Mouse (Mus musculus) heart, postnatal 10 days (tissue): Measurements from ENCODE around the gene Ppm1h. TPM values are rescaled to one million over a fixed set of nuclear protein-coding genes. Genes with fewer than 3 reads are reported as not detected.

Experiments
- DNase-seq, 2 experiments: peaks; one replicate each; pipeline ENCODE4 v3.0.0; 2021
- intact Hi-C: fragments of 180-260 bp; cut with DNase I; formaldehyde crosslinking; loops from one replicate; pipeline ENCODE4 v1.15.1; 2025
- total RNA-seq, 2 experiments: library from RNA; stranded (reverse); gene quantifications; 2 replicates each; pipeline ENCODE4 v1.2.3; 2021

Ppm1h gene
- total RNA-seq, 2 experiments from 2014 or later, result 10.1 to 10.2 TPM

DNA sequence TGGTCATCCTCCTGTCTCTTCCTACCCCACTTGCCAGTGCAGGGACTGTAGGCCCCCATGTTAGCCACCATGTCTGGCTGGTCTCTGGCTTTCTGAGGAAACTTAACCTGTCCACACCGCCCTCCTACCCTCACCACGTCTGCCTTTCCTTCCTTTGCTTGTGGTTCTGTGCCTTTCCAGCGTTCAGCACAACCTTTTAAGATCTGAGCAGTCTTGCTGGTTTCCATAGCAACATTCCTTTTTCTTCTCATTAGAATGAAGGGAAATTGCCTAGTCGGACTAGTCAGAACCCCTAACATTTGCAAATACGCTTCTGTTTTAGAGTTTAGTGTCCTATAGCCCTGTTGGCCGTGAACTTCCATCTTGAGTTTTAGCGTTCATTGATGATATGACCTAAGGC, 62.6 kb downstream of the Ppm1h start:
- intact Hi-C loops, result no loop called here
- DNase-seq, result no peak

GRCm38 (mm10) chr10:122742136-122742535, 63.6 kb downstream of the Ppm1h start:
- intact Hi-C loops, result no loop called here

GRCm38 (mm10) chr10:122743361-122743760, 64.8 kb downstream of the Ppm1h start:
- DNase-seq, result no peak
- intact Hi-C loops, result no loop called here

More at GRCm38 (mm10) chr10:122742136-122742535, 63.6 kb downstream of the Ppm1h start:
- DNase-seq, result no peak

DNA sequence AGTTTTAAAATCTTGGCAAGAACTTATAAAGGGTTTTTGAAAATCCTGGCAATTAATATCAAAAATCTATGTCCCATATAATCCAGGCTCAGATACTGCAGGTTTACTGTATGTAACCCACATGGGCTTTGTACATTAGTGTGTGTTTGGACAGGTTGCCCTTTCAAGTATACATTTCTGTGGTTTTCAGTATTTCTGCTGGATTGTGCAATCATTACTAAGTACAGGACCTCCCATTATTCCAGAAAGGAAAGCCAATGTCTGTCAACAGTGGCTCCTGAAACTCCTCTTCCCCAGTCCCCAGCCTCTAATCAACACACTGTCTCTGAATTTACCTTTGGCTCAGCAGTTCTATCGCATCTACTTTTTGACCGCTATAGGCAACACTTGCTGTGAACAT, 66.4 kb downstream of the Ppm1h start:
- no peak for DNase-seq
- intact Hi-C loops, result no loop called here

GRCm38 (mm10) chr10:122746211-122746610, 67.6 kb downstream of the Ppm1h start:
- intact Hi-C loops, result no loop called here
- no peak for DNase-seq

DNA sequence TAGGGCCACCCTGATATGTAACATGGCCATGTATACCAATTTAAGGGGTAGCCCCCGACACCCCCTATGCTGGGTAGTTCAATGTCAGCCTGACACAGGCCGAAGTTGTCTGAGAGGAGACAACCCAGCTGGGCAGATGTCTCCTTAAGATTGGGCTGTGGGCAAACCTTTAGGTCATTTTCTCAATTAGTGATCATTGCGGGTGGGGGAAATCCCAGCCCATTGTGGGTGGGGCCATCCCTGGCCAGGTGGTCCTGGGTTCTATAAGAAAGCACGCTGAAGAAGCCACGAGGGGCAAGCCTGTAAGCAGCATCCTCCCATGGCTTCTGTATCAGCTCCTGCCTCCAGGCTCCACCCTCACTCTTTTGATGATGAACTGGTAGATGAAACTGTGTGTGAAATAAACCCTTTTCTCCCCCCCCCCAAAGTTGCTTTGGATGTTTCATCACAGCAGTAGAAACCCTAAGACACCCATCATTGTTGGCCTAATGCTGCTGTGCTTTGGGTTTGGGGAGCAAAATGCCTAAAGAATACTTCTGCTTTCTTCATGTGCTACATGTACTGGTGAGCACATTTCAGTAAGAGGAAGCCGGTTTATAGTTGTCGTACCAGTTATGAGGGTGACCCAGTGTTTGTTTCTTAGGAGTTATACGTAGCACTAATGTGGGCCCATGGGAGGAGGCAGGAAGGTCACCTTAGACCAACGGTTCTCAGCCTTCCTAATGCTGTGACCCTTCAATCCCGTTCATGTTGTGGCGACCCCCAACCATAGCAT, 68.8 kb downstream of the Ppm1h start:
- DNase-seq, result no peak
- intact Hi-C loops, result no loop called here

DNA sequence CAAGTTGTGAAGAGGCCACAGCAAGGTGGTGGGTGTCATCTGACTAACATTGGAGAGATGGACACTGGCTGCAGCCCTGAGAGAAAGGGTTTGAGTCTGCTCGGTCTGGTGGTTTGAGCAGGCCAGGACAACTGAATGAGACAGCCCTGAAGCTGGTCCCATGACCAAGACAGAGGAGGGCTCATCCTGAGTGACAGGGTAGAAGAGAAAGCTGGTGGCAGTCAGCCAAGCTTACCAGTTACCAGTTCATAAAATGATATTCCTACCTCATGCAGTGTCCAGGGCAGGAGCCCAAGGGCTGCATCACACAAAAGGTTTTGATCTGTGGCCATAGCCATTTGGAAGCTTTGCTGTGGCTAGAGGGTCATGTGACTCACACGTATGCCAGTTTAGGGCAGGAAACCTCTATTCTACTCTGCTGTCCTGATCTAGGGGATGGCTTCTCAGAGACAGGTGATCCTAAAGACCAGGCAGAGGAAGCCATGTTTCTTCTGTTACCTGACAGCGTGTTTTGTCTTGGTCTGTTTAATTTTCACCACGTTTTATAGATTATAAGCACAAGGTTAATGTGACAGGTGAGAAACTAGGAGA, 69.9 kb downstream of the Ppm1h start:
- no peak for DNase-seq

DNA sequence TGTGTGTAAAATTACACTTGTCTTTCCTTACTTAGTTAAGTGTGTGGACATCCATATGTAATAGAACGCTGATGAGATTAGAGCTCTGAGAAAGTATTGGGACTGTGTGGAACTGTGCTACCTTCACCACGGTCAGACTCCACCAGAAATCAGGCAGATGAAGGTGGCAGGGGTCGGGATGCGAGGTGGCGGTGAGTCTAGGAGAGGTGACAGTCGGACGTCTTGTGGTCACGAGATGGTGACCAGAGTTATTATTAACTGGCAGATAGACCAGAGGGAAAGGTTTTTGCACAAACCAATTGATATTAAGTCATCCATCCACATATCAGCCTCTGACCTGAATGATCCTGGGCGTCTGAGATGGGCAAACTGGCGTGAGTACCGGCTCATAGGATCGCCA, 70.5 kb downstream of the Ppm1h start:
- intact Hi-C loops, result no loop called here
- DNase-seq, result no peak

More for the DNA sequence above, 69.9 kb downstream of the Ppm1h start:
- intact Hi-C loops, result no loop called here

- no peak for DNase-seq
- intact Hi-C loops, result no loop called here
Observed at GRCm38 (mm10) chr10:122749876-122750275, 71.3 kb downstream of the Ppm1h start.

DNA sequence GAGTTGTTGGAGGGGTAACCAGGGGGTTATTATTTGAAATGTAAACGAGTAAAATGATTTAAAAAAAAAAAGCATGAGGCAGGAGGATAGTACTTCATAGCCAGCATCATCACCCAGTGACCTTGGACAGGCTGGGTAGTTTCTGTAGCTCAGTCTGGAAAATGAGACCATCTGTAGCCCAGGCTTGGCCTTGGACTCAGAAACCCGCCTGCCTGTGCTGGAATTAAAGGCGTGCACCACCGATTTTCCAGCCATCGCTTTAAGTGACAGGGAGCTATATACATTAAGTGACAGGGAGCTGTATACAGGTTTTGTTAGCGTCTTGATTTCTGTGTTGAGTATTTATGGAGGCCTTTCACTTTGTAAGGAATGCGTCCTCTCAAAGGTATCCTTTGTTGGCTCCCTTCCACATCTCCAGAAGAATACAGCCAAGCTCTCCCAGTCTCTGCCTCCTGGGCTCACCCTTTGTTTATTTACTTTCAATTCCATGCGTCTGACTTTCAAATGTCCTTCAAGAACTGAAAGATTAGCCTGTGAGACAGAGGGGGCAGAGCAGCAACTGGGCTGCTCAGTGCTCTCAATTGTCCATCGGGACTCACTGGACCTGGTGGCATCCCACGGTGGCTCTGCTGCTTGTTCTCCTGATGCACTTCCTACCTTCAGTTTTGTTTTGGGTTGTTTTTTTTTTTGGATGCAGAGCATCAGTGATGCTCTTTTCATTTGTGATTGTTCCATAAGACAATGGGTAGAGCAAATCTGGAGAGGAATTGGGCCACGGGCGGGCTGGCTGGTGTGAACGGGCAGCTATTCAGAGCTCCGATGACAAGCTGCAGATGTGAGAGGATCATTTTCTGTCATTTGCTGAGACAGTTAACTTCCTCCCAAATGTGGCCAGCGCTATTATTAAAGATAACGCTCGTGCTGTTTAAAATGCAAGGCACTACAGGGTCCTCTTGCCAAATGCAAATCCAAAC, 74.7 kb downstream of the Ppm1h start:
- no peak for DNase-seq
- intact Hi-C loops, result no loop called here

DNA sequence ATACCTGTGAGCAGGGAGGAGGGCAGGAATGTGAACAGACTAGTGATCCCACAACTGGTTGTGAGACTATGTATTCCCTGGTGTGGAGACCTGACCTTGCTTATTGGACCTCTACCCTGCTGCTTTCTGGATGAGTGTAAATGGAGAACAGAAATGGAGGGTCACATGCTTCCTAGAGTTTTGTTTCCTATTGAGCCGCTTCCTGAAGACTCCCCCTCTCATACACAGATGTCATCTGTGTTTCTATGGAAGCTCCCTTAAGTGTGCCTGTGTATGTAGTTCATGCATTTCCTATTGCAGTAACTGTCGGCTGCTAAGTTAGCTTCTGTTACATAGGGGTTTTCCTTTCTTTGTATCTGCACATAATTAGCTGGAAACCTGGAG, 75.4 kb downstream of the Ppm1h start:
- intact Hi-C loops, result no loop called here
- DNase-seq, result peak in 1 of 2 experiments; percentile 17

GRCm38 (mm10) chr10:122754967-122755366, 76.4 kb downstream of the Ppm1h start:
- no peak for DNase-seq
- intact Hi-C loops, result loop anchor here (5.0 kb wide), 1 partner anchor 37 kb away; no protein-coding TSS in a partner anchor

- DNase-seq, result no peak
- intact Hi-C loops, result loop anchor here (5.0 kb wide), 1 partner anchor 35 kb away; no protein-coding TSS in a partner anchor
Observed at GRCm38 (mm10) chr10:122756879-122757530, 78.4 kb downstream of the Ppm1h start.

GRCm38 (mm10) chr10:122757727-122758126, 79.2 kb downstream of the Ppm1h start:
- DNase-seq, result no peak
- intact Hi-C loops, result loop anchor here (5.0 kb wide), 1 partner anchor 35 kb away; no protein-coding TSS in a partner anchor

- DNase-seq, result no peak
- intact Hi-C loops, result loop anchor here (5.0 kb wide), 1 partner anchor 34 kb away; no protein-coding TSS in a partner anchor
Observed at GRCm38 (mm10) chr10:122758346-122758745, 79.8 kb downstream of the Ppm1h start.

GRCm38 (mm10) chr10:122759729-122760128, 81.2 kb downstream of the Ppm1h start:
- intact Hi-C loops, result loop anchor here (5.0 kb wide), 1 partner anchor 33 kb away; no protein-coding TSS in a partner anchor
- DNase-seq, result no peak

- intact Hi-C loops, result no loop called here
- no peak for DNase-seq
Observed at GRCm38 (mm10) chr10:122760469-122761307, 82.1 kb downstream of the Ppm1h start.

DNA sequence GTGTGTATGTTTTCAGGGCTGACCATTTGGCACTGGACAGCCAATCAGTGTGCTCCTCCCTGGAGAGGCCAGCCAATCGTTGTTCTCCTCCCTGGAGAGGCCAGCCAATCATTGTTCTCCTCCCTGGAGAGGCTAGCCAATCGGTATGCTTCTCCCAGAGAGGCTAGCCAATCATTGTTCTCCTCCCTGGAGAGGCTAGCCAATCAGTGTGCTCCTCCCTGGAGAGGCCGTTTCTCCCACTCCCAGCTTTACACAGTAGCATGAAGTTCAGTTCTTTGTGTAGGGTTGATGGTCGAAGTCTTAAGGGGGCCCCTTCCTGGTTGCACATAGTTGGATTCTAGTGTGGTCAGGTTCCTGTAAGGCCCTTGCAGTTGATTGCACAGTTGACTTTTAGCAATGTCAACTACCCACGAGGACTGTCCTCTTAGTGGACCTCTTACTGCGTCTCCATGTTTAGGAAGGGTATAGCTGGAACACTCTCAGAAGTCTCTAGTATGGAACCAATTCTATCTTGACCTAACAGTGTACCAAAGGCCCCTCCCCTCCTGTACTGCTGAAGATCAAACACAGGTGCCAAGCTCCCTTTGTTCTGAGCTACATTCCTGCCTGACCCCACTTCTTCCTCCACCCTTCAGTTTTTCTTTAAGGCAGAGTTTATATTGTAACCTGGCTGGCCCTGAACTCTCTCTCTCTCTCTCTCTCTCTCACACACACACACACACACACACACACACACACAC, 84.4 kb downstream of the Ppm1h start:
- intact Hi-C loops, result no loop called here
- DNase-seq, result no peak

- intact Hi-C loops, result no loop called here
- DNase-seq, result no peak
Observed at GRCm38 (mm10) chr10:122763596-122763995, 85.0 kb downstream of the Ppm1h start.
